ENCODE assay signal across 21 mouse cellular contexts in genomic region chr16:52200107-52200506, GRCm38 (mm10).
DNase-seq lines count a peak whose midpoint lies in the region; ATAC-seq and TF ChIP-seq lines count a peak whose summit lies in the region.
"Had no signal": no experiment of that assay in that cellular context is flagged by ENCODE, and none has a peak within 500 bp of the region (broad histone marks: within the 10 kb centered on the region; RNA-seq: fewer than 3 reads in every experiment).

No protein-coding gene starts in this region.

- H3K27me3 ChIP-seq in spleen, adult 2 months (ENCODE audit: control insufficient read depth, insufficient read depth, low read length), result no peaks in the 10 kb centered on the region
- no peaks in the 10 kb centered on the region for H3K27me3 ChIP-seq in thymus, adult 2 months (ENCODE audit: control insufficient read depth, insufficient read depth, low read length)
- H3K27me3 ChIP-seq in midbrain, embryonic 13.5 days, result no peaks in the 10 kb centered on the region
- H3K27me3 ChIP-seq: embryonic facial prominence, embryonic 12.5 days; heart, embryonic 12.5 days; kidney, embryonic 15.5 days; midbrain, embryonic 12.5 days; Patski; stomach, embryonic 15.5 days had no signal

- H3K4me2 ChIP-seq in midbrain, embryonic 13.5 days (replicated peaks), result no peak overlapping the region
- H3K4me2 ChIP-seq: embryonic facial prominence, embryonic 12.5 days; heart, embryonic 12.5 days; hindbrain, embryonic 14.5 days; kidney, embryonic 15.5 days; midbrain, embryonic 12.5 days; stomach, embryonic 15.5 days had no signal

- H3K27ac ChIP-seq in spleen, adult 2 months (ENCODE audit: insufficient read depth, low read length), result no peak overlapping the region; the same call in 1 of the 2 replicates
- no peak overlapping the region for H3K27ac ChIP-seq in thymus, adult 2 months (ENCODE audit: control insufficient read depth, insufficient read depth, low read length)
- no peak overlapping the region for H3K27ac ChIP-seq in midbrain, embryonic 13.5 days
- H3K27ac ChIP-seq: embryonic facial prominence, embryonic 12.5 days; hindbrain, embryonic 14.5 days; kidney, embryonic 15.5 days; liver, embryonic 14.5 days; midbrain, embryonic 12.5 days; stomach, embryonic 15.5 days had no signal

- no peak overlapping the region for H3K4me3 ChIP-seq in spleen, adult 2 months (ENCODE audit: extremely low read depth, insufficient read depth, insufficient read length)
- no peak overlapping the region for H3K4me3 ChIP-seq in thymus, adult 2 months (ENCODE audit: control insufficient read depth, insufficient read depth, low read length)
- H3K4me3 ChIP-seq in midbrain, embryonic 13.5 days (replicated peaks), result no peak overlapping the region
- H3K4me3 ChIP-seq: embryonic facial prominence, embryonic 12.5 days; erythroblast, embryonic 14.5 days; heart, embryonic 12.5 days; kidney, embryonic 15.5 days; midbrain, embryonic 12.5 days; stomach, embryonic 15.5 days had no signal

- ATAC-seq in midbrain, embryonic 13.5 days, result no peak
- ATAC-seq: forebrain, embryonic 14.5 days; intestine, postnatal 0 days; Patski had no signal

- DNase-seq in spleen, adult 2 months (ENCODE audit: low read depth in 1 of 2, low spot score in 2 of 2), result peak; percentile 12 to 41
- DNase-seq in spleen, adult 12 weeks (ENCODE audit: low spot score), result no peak
- peak; percentile 79 for DNase-seq in induced T-regulatory cell, adult 2 months (ENCODE audit: low read depth)
- DNase-seq in thymus, adult 2 months, result peak; percentile 33
- DNase-seq in cerebellum, postnatal 25 days, result no peak
- DNase-seq in heart, adult 8-10 months (ENCODE audit: low spot score), result no peak
- DNase-seq: adrenal gland, postnatal 14 days; cerebellum, adult 9-11 months; heart, postnatal 14 days had no signal

- 51% methylated on average over 7 of the region's 7 CpGs for WGBS in spleen, adult 2 months
- 32% methylated on average over 7 of the region's 7 CpGs for WGBS in thymus, adult 2 months
- WGBS in midbrain, embryonic 13.5 days, result 87% methylated on average over 7 of the region's 7 CpGs

- H3K9me3 ChIP-seq in midbrain, embryonic 13.5 days, result no peaks in the 10 kb centered on the region
- H3K9me3 ChIP-seq: embryonic facial prominence, embryonic 12.5 days; heart, embryonic 12.5 days; kidney, embryonic 15.5 days; midbrain, embryonic 12.5 days; stomach, embryonic 15.5 days had no signal

- TF ChIP-seq CTCF in spleen, adult 2 months (IDR thresholded peaks at IDR 0.05; ENCODE audit: extremely low read depth, insufficient read depth, insufficient read length, insufficient replicate concordance), result no peak
- TF ChIP-seq CTCF in thymus, adult 2 months (IDR thresholded peaks at IDR 0.05; ENCODE audit: borderline replicate concordance, control insufficient read depth, extremely low read depth, insufficient read depth, low read length, poor library complexity), result no peak

- no peak for TF ChIP-seq POLR2A in spleen, adult 2 months (IDR thresholded peaks at IDR 0.05; ENCODE audit: low read depth, low read length)
- TF ChIP-seq POLR2A in thymus, adult 2 months (IDR thresholded peaks at IDR 0.05; ENCODE audit: control insufficient read depth, extremely low read depth, insufficient read depth, low read length, poor library complexity), result no peak

- H3K4me1 ChIP-seq in spleen, adult 2 months (ENCODE audit: control insufficient read depth, insufficient read depth, insufficient read length), result peaks cover 9% of the 10 kb centered on the region; the same call in 1 of the 2 replicates
- 0 out of 2 replicates have a peak, but pooled peaks cover 2% of the 10 kb centered on the region for H3K4me1 ChIP-seq in thymus, adult 2 months (replicated peaks; ENCODE audit: control insufficient read depth, insufficient read depth, low read length)
- no peaks in the 10 kb centered on the region for H3K4me1 ChIP-seq in midbrain, embryonic 13.5 days (replicated peaks)
- H3K4me1 ChIP-seq: embryonic facial prominence, embryonic 12.5 days; heart, embryonic 12.5 days; kidney, embryonic 15.5 days; midbrain, embryonic 12.5 days; stomach, embryonic 15.5 days had no signal

- H3K9ac ChIP-seq in midbrain, embryonic 13.5 days (replicated peaks), result no peak overlapping the region
- H3K9ac ChIP-seq: embryonic facial prominence, embryonic 12.5 days; heart, embryonic 12.5 days; hindbrain, embryonic 14.5 days; kidney, embryonic 15.5 days; liver, embryonic 14.5 days; midbrain, embryonic 12.5 days; stomach, embryonic 15.5 days had no signal

- H3K36me3 ChIP-seq in spleen, adult 2 months (ENCODE audit: control insufficient read depth, insufficient read depth, low read length), result peaks cover 18% of the 10 kb centered on the region
- H3K36me3 ChIP-seq in thymus, adult 2 months (ENCODE audit: control insufficient read depth, insufficient read depth, low read length), result no peaks in the 10 kb centered on the region
- peaks cover 21% of the 10 kb centered on the region for H3K36me3 ChIP-seq in midbrain, embryonic 13.5 days

Comparison
In these comparisons a context has a peak if more than half of its experiments do, and no peak if none do; other contexts are left out.
1. DNase-seq: peak in spleen, adult 2 months (2 of 2), induced T-regulatory cell, adult 2 months (single experiment) and thymus, adult 2 months (single experiment); none in spleen, adult 12 weeks (single experiment), cerebellum, postnatal 25 days (0 of 2) and heart, adult 8-10 months (single experiment).